31 mouse cellular contexts compared by ENCODE assay signal in the genomic region with DNA sequence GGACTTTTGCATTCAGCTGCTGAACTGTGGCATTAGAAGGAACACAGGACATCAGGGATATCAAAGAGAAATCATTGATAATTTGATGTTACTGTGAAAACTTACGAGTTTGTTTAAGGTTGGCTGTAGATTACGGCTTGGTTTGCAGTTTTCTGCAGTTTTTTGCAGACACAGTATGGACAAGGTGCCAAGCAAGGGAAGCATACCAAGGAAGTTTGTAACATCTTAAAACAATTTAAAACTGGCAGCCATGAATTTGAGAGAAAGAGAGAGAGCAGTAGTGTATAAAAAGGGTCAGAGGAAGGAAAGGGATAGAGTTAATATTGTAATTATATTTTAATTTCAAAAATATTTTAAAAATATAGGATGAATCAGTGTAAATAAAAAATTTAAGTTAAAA.
"Had no signal": no experiment of that assay in that cellular context is flagged by ENCODE, and none has a peak within 500 bp of the region (broad histone marks: within the 10 kb centered on the region; RNA-seq: fewer than 3 reads in every experiment).

No protein-coding gene starts in this region.

- H3K4me1 ChIP-seq: limb, embryonic 10.5 days; limb, embryonic 12.5 days; limb, embryonic 13.5 days; limb, embryonic 15.5 days; liver, embryonic 12.5 days; liver, embryonic 13.5 days; liver, embryonic 15.5 days; lung, embryonic 15.5 days; megakaryocyte, embryonic 14.5 days; midbrain, embryonic 10.5 days; midbrain, embryonic 12.5 days; midbrain, embryonic 13.5 days; midbrain, embryonic 15.5 days had no signal

- DNase-seq: left cerebral cortex, postnatal 4 days; liver; liver, embryonic 13.5 days; liver, postnatal 0 days; lung, adult 18-20 months; lung, adult 2 months; lung, embryonic 14.5 days; lung, postnatal 10 days; lung, postnatal 14 days; lung, postnatal 36 days; lung, postnatal 4 days; midbrain, embryonic 14.5 days had no signal

- H3K27ac ChIP-seq: limb, embryonic 10.5 days; limb, embryonic 12.5 days; limb, embryonic 13.5 days; limb, embryonic 15.5 days; liver, embryonic 12.5 days; liver, embryonic 13.5 days; liver, embryonic 14.5 days; liver, embryonic 15.5 days; lung, embryonic 15.5 days; macrophage; midbrain, embryonic 10.5 days; midbrain, embryonic 12.5 days; midbrain, embryonic 13.5 days; midbrain, embryonic 15.5 days had no signal

- H3K9me3 ChIP-seq: limb, embryonic 10.5 days; limb, embryonic 12.5 days; limb, embryonic 13.5 days; limb, embryonic 15.5 days; liver, embryonic 12.5 days; liver, embryonic 13.5 days; liver, embryonic 15.5 days; lung, embryonic 15.5 days; midbrain, embryonic 10.5 days; midbrain, embryonic 12.5 days; midbrain, embryonic 13.5 days; midbrain, embryonic 15.5 days had no signal

- ATAC-seq: liver, embryonic 12.5 days; liver, postnatal 0 days; lung, postnatal 0 days; midbrain, embryonic 13.5 days; midbrain, embryonic 15.5 days; midbrain, embryonic 16.5 days had no signal

- H3K4me3 ChIP-seq: limb, embryonic 10.5 days; limb, embryonic 12.5 days; limb, embryonic 13.5 days; limb, embryonic 15.5 days; liver, embryonic 12.5 days; liver, embryonic 13.5 days; liver, embryonic 15.5 days; lung, embryonic 15.5 days; megakaryocyte, embryonic 14.5 days; midbrain, embryonic 10.5 days; midbrain, embryonic 12.5 days; midbrain, embryonic 13.5 days; midbrain, embryonic 15.5 days; myocyte had no signal

- H3K36me3 ChIP-seq: limb, embryonic 10.5 days; limb, embryonic 12.5 days; limb, embryonic 13.5 days; limb, embryonic 15.5 days; liver, embryonic 12.5 days; liver, embryonic 13.5 days; liver, embryonic 15.5 days; lung, embryonic 15.5 days; midbrain, embryonic 10.5 days; midbrain, embryonic 12.5 days; midbrain, embryonic 13.5 days; midbrain, embryonic 15.5 days had no signal

- H3K4me2 ChIP-seq: limb, embryonic 12.5 days; limb, embryonic 13.5 days; limb, embryonic 15.5 days; liver, embryonic 11.5 days; liver, embryonic 12.5 days; liver, embryonic 13.5 days; liver, embryonic 15.5 days; lung, embryonic 14.5 days; lung, embryonic 15.5 days; midbrain, embryonic 11.5 days; midbrain, embryonic 12.5 days; midbrain, embryonic 13.5 days; midbrain, embryonic 15.5 days had no signal

- H3K27me3 ChIP-seq: limb, embryonic 12.5 days; limb, embryonic 13.5 days; limb, embryonic 15.5 days; liver, embryonic 12.5 days; liver, embryonic 13.5 days; liver, embryonic 15.5 days; lung, embryonic 15.5 days; megakaryocyte, embryonic 14.5 days; midbrain, embryonic 12.5 days; midbrain, embryonic 13.5 days; midbrain, embryonic 15.5 days had no signal

- H3K9ac ChIP-seq: limb, embryonic 12.5 days; limb, embryonic 13.5 days; limb, embryonic 15.5 days; liver, embryonic 12.5 days; liver, embryonic 13.5 days; liver, embryonic 14.5 days; liver, embryonic 15.5 days; liver, postnatal 0 days; lung, embryonic 14.5 days; lung, embryonic 15.5 days; midbrain, embryonic 12.5 days; midbrain, embryonic 13.5 days; midbrain, embryonic 15.5 days had no signal
